Mouse (Mus musculus) natural killer cell, adult 2 months (primary cell): ENCODE results near the gene Helz2.

Source experiments
- DNase-seq, 2 experiments: peaks; one replicate each; pipeline ENCODE4 v3.0.0; 2022; ENCODE audit warnings: low spot score in 2 of 2

Helz2 gene

DNA sequence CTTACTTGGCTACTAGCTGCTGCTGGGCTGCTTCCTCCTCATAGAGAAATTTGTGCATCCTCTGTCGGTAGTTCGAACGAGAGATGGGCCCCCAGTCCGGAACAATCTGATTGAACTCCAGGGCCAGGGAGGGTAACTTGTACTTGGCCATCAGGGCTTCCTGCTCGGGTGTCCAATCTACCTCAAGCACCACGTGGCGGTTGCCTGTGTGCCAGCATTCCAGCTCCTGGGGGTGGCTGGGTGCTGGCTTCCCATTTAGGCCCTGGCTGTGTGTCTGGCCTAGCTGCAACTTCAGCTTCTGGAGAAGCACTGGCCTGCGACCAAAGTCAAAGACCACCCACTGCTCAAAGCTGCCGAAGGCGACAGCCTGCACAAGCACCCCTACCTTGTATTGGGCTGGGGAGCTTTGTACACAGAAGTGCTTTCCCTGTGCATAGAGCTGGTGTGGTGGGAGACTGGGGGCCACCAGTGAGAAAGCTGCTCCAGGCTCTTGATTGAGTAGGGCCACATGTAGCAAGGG lies 3.7 kb downstream of the Helz2 start:
- no peak for DNase-seq

DNA sequence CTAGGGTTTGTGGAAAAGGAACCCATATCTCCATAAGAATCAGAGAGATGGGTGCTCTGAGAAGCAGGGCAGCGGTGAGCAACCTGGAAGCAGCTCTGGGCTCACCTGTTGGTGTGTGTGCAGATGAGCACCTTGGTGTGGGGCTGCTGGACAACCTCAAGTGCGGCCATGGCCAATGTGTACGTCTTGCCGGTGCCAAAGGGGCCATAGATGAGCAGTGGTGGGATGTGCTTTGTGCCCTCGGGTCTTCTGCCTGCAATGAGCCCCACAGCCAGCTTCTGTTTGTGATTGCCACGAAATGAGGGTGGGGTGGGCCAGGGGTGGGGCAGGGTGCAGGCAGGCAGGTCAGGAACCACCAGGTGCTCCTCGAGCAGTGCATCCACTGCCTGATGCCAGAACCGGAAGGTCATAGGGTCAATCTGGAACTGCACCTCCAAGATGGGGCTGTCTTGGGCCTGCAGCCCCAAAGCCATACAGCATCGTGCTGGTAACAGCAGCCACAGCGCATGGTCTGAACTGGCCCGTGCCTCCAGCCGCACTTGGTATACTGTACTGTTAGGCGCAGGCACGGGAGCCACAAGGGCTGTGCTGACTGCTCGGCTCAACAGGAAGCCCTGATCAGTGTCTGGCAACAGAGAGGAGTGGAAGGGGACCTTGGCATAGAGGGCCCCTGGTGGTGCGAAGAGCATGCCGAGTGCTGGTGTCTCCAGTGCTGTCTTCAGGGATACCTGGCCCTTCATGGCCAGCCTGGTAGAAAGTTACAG lies 4.4 kb downstream of the Helz2 start:
- DNase-seq, result no peak

GRCm38 (mm10) chr2:181235681-181236566 lies 5.9 kb downstream of the Helz2 start:
- DNase-seq, result no peak

- DNase-seq, result no peak
These were observed 7.1 kb downstream of the Helz2 start for GRCm38 (mm10) chr2:181234680-181235079.

DNA sequence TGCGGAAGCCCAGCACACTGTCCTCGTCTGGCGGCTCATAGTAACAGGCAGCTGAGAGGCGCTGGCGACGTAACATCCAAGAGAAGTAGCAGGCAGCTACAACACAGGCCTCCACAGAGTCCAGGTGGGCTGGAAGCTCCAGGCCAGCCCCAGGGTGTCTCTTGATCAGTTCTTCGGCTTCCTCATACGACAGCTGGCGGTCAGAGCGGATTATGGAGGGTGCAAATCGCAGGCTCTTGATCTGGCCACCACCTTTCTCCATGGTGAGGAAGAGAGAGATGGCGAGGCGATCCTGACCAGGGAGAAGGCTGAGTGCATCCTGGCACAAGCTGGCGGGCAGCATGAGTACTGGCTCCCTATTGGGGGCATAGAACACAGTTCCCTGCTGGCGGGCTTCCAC lies 8.4 kb downstream of the Helz2 start:
- no peak for DNase-seq

DNA sequence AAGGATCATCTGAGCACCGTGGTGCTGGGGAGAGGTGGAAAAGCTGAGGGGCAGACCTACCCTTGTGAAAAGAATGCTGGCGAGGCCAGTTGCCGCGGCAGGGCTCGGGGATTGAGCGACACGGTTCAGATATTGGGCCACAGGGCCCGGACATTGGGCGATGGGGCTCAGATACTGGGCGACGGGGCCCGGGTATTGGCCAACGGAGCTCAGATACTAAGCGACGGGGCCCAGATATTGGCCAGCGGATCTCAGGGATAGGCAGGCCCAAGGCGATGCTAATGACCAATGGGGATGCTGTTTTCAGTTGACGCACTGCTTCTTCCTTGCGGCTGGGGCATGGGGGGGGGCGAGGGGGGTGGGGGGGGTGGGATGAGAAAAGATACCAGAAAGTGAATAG lies 10.7 kb downstream of the Helz2 start:
- DNase-seq, result no peak

DNA sequence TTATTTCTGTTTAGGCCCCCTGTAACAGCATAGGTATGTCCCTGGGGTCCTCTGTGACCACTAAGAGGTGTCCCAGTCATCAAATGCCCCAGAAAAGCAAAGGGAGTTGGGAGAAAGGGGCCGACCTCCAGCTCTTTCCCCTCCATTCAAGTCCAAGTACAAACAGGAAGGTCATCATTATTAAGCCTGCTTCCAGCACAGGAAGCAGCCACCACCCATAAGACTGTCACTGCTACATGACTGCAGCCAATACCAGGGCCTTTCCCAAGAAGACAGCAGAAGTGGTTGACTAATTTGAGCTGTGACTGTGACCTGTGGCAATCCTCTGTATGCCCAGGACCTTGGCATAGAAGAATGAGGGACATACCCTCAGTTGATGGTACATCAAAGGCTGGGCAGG lies 13.5 kb downstream of the Helz2 start:
- DNase-seq, result no peak

DNA sequence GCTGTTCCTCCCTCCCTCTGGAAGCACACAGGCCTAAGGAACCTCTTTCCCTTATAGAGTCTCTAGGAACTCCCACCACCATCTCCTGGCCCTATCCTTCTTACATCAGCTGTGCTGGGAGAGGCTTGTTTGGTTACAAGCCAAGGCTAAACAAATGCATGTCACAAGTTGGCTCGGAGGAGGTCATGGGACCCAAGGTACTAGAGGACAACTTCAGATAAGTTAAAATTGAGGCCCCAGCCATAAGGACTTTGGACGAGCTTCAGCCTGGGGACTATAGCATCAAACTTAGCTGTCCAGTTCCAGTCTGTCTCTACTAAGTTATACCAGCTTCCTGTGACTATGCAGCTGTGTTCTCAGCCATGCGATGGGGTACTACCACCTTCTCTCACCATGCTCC lies 14.7 kb downstream of the Helz2 start:
- no peak for DNase-seq

DNA sequence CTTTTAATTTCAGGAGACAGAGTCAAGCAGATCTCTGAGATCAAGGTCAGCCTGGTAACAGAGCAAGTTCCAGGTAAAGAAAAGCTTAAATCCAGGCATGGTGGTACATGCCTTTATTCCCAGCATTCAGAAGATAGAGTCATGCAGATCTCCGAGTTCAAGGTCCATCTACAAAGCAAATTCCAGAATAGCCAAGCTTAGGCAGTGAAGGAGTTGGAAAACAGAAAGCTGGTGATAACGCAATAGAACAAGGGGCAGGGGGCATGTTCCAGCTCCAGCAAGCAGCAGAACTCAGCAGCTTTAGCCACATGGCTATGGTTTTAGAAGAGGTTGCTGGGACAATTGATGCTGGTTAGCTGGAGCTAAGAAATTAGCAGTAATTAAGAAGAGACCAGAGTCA lies 16.8 kb downstream of the Helz2 start:
- DNase-seq, result no peak

- no peak for DNase-seq
These were observed 21.5 kb downstream of the Helz2 start for GRCm38 (mm10) chr2:181220361-181220760.

DNA sequence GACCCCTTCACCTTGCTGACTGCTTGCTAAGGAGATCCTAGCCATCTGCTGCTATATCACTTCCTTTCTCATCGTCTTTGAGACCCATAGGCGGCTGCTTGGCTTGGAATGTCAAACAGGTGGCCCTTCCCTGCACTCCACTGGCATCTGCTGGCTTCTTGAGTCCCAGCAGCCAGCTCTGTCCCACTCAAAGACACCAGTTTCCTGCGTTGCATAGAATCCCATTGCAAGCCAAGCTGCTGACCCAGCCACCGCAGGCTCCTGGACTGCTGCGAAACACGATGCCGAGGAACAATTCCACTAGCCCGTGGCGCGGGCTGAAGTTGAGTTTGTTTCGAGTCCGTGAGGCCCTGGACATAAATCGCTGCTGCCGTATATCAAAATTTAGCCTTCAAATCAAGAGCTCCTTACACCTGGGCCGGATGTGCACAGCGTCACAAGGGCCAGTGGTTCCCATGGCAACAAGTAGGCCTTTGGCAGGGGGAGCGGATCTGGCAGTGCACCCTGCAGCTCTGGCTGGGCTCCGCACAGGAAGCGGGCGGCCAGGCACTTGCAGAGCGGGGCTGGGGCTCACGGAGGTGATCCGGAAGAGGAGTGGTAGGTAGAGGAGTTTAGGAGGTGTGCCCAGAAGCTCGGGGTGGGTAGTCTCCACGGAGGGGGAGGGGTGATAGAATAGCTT lies 22.1 kb downstream of the Helz2 start, which contains the start of gene Fndc11:
TSS of gene Fndc11 (plus strand) at position 476 of the 679 bp plus-strand sequence.
- peak; percentile 89 to 91 for DNase-seq

GRCm38 (mm10) chr2:181218881-181219485 lies 22.8 kb downstream of the Helz2 start:
- DNase-seq, result no peak

DNA sequence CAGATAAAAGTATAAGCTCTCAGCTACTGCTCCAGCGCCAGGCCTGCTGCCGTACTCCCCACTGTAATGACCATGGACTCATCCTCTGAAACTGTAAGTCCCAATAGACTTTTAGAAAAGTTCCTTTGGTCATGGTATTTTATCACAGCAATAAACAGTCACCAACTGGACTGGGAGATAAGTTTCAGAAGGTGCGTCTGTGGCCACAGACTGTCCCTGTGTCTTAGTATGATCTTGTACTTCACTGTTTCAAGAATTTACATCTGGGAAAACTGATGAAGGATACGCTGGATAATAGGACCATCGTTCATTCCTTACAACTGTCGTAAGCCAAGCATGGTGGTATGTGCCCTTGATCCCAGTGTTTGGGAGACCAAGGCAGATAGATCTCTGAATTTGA lies 25.8 kb downstream of the Helz2 start:
- DNase-seq, result no peak

DNA sequence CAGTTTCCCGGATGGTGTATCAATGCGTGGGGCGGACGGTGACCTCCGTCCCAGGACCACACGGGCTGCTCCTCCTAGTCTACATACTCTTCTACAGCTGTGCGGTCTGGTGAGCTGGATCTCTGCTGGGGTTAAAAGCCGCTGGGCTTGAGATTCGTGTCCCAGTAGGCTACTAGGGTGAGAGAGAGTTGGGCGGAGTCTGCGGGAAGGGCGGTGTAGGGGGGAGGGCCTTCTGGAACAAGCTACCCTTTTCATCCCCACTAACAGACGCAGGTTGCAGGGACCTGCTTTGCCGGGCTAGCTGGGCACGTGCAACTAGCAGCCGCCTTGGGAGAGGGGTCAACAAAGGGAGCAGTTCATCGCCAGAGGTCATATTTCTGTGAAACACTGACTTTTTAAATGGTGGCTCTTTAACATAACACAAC lies 28.8 kb downstream of the Helz2 start, which contains the start of gene Srms:
TSS of gene Srms (minus strand) at position 165 of the 425 bp plus-strand sequence.
- peak in 1 of 2 experiments; percentile 16 for DNase-seq

DNA sequence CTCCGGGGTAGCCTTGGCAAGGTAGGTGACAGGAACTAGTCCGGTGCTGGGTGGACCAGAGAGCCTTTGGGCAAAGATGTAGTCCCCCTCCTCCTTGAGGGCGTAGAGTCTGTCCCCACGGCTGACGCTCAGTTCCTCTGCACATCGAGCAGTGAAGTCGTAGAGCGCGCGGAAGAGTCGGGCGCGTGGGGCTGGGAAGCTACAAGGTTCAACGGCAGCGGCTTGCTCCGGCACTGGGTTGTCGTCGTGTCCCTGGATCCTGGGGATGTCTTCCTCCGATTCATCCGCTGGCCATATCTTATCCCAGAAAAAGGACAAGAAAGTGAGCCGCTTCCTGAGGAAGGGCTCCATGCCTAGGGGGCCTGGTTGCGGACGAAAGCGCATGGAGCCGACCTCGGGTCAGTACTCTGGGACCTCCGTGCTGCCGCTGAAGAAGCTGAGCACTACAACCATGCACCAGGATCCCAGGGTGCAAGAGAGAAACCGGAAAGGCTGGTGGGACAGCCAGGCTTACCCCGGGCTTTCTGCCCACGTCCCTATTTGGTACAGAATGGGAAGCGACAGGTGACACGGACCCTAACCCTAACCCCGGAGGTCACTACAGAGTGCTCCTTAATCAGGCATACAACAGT lies 29.3 kb downstream of the Helz2 start:
- peak in 1 of 2 experiments; percentile 8 for DNase-seq

- DNase-seq, result no peak
These were observed 35.7 kb downstream of the Helz2 start for GRCm38 (mm10) chr2:181206118-181206517.

DNA sequence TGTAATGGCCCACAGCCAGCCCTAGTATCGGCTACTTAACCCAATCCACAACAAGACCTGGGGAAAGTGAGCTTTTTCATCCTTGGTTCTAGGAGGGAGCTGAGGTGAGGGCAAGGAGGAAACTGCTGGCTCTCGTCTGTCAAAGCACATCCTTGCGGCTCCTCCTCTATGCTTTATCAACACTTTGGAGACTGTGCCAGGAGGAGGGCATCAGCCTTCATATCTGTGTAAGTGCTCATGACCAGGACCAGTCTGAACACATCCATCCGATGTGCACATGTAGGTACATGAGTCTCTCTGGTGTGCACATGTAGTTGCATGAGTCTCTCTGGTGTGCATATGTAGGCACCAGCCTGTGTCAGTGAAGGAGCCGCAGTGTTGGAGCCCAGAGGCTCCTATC lies 36.1 kb downstream of the Helz2 start:
- no peak for DNase-seq

- no peak for DNase-seq
These were observed 38.9 kb downstream of the Helz2 start for GRCm38 (mm10) chr2:181202886-181203285.

GRCm38 (mm10) chr2:181202422-181202821 lies 39.4 kb downstream of the Helz2 start, which contains the start of gene Ptk6:
Ptk6 (minus strand) TSS chr2:181202789.
- DNase-seq, result no peak

GRCm38 (mm10) chr2:181201606-181202005 lies 40.2 kb downstream of the Helz2 start:
- DNase-seq, result no peak
